Mouse (Mus musculus): ENCODE data around the gene Thsd7b. TPM values are rescaled to one million over a fixed set of nuclear protein-coding genes. Genes with fewer than 3 reads are reported as not detected.
A peak's percentile ranks its signal among the peaks of the same experiment; 100 is the strongest.
"Not testable (repeated sequence)": the region's sequence is repeated elsewhere in the genome, so short reads cannot be mapped to it uniquely, and the experiment has no call there.

The Thsd7b gene
- total RNA-seq, 1 experiment from 2014 or later, result 0.56 TPM

DNA sequence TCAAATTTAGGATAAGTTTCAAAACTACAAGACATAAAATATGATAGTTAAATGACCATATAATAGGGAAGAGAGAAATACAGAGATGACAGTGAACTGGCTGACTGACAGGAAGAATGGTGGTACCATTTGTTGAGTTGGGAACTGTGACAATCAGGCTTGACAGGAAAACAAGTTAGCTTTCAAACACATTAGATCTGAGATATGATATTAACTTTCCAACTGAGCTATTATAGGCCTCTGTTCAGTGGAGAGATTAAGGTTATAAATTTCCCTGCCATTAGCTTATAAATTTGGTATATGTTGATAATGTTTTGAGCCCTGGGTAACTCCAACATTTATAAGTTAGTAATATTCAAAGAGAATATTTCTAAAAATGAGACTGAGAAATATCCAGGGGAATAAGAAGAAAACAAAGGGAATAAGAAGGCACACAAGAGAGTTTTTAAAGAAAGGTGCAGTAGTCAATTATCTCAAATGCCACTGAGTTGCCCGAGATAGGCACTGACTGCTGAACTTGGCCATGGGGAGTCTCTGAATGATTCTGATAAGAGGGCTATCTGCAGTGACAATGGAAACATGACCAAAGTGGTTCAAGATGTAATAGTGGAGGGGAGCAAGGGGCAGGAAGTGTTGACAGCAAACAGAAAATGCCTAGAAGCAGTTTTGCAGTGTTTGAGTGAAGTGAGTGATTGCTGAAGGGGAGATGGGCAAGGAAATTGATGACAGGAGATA lies 839.6 kb downstream of the Thsd7b start:
- DNase-seq, result no peak

DNA sequence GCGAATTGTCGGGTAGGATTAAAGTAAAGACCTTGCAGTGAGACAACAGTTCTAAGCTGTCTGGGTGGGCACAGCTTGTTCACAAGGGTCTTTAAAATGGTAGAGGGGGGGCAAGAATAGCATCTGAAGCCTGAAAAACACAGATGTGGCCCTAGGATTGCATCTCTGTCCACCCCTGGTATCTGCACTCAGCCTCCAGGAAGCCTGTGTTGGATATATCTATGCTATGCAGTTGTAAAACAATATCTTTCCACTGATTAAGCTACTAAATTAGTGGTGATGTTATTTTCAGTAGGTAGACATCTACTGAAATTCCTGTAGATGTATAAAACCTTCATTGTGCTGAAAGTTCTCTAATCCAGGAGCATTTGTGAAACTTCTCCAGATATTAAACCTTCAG lies 840.4 kb downstream of the Thsd7b start:
- DNase-seq, result no peak

DNA sequence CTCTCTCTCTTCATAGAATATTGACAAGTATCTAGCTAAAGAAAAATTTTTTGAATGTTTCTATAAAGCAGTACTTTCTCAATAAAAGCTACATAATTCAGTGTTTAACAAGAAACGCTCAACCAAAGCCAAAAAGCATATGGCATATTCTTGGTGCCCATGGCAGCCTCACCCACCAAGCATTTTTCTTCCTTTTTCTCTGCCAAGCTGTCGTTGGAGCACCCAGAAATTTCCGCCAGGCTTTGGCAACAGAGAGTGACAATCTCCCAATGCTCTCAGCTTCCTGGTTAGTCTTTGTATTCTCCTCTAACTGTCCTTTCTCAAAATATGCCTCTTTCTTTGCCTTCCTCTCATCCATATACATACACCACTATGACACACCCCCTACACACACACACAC lies 857.8 kb downstream of the Thsd7b start:
- no peak for DNase-seq

DNA sequence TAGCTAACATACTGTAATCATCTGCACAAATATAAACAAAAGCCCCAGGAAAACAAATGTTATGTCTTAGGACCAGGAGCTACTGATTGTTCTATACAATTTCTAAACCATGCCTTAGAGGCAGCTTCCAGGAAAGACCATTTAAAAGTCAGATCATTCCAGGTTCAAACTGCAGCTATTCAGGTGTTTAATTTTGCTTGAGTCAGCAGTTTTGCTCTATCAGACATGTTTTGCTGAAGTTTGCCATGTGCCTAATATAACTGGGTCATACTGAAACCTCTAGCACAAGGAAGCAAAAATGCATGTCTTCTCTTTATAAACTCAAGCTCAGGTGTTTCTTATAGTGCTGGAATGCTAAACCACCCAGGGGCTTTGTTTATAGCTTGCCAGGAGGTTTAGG lies 893.1 kb downstream of the Thsd7b start:
- no peak for DNase-seq

DNA sequence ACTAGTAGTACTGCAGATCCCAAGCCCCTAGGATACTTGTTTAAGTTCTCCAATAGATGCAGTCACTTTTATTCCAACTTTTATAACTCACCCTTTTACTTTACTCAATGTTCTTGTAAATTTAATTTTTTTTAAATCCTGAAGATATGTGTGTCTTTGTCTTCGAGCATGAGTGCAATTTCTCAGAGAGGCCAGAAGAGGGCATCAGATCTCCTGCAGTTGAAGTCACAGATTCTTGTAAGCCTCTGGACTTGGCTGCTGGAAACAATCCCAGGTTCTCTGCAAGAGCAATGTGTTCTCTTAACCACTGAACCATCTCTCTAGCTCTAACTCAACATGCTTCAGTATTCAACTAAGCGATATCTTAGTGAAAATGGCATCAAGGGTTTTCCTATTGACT lies 894.2 kb downstream of the Thsd7b start:
- peak; percentile 5 for DNase-seq

DNA sequence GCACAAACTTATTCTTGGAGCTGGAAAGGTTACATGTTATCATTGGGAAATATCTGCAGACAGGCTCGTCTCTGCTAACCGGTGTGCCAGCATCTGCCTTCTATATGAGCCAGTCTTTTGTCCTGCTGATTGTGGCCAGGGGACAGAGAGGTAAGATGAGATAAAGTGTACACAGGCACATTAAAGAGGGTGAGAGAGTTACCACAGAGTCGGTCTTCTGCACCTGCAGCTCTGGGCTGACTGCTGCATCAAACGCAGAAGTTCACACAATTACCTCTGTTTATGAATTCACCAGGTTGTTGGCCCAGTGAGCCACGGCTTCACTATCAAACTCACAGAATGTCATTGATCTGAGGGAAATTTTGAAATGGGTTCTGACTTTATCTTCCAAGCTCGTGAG lies 896.8 kb downstream of the Thsd7b start:
- no peak for DNase-seq

DNA sequence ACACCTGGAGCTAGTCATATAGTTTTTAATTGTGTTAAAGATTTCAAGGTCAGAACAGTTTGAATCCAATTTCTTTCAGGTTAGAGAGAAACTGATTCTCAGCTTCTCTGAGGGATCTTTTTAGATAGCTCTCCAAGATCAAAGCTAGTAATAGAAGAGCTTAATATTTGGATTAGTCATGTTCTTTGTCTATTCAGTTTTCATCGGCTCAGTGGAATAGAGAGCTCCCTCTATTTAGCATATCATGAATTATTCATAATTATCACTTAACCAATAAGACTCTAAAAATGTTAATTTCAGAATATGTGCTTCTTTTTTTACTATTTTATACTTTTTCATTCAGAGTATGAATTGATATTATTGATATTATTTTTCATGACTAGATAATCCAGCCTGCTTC lies 897.2 kb downstream of the Thsd7b start:
- no peak for DNase-seq

DNA sequence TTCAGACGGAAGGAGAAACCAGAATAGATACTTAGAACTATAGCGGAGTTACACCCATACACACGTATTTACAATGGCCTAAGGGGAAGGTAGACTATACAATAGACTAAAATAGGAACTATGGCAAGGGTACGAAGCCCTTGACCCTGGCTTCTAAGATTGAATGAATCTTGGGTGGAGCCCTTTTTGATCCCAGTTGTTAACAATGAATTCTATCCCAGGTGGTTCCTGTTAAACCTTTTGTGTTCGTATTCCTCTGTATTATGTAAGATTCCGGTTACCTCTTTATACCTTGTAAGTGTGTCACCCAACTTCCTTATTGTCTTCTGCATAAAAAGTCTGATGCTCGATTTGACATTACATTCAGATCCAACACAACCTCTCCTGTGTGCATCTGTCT lies 913.7 kb downstream of the Thsd7b start:
- DNase-seq, result not testable (repeated sequence)

DNA sequence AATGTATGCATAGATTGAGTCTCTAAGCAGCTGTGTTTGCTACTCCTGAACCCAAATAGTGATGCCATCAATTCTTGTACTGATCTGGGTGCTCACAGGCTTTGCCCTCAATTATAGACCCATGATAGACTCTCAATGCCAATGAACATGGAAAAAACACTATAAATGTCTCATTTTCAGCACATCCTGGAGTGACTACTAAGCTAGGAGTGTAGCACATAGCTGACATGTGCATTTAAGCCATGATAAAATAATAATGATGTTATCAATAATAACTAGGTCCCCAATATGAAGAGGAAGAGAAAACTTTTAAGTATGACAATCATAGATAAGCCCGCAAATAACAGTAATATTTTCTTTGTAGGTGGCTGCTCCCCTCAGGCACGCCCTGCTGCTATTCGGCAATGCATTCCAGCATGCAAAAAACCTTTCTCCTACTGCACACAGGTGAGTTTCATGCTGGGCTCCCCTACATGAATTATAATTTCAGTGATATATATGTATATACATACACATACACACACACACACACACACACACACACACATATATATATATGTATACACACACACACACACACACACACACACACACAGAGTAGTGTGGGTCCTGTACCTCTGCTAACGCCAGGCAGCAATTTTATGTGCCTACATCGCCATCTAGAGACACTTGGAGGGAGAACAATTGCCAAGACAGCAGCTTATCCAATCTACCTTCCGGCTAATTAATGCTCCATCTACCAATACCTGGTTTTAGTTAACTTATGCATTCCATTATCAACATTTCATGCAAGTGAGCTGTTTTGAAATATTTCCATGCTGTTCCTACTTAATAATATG lies 919.3 kb downstream of the Thsd7b start:
- DNase-seq, result peak; percentile 12

DNA sequence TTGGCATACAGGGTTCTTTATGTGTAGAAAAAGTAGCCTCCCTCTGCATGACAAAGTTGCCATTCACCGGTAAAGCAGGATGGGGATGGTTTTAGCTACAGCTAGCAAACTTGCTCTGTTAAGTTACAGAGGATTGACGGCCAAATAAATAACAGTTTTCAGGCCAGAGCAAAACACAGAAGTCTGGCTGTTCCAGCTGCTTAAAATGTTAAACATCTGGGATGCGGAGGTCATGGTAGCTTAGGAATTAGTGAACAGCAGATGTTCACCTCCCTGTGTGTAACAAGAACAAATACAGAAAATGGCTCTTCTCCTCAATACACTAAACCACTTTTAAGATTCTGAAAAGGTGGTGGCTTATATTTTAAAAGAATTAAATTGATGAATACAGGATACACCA lies 944.3 kb downstream of the Thsd7b start:
- DNase-seq, result no peak

DNA sequence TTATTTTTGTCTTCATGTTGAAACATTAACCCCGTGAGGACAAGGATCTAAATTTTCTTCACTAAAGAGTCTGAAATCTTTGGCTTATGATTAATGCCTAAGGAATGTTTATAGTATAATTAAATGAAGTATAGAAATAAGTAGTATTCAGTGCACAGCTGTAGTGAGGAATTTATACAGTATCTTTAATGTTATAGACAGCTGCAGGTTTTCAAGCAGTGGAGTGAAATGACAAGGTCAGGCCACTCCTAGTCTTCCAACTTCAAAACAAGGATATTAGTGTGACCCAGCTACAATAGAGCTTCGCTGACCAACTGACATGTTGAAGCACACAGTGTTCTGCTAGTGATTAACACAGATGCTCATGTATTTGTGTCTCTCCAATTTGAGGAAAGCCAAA lies 949.8 kb downstream of the Thsd7b start:
- no peak for DNase-seq

DNA sequence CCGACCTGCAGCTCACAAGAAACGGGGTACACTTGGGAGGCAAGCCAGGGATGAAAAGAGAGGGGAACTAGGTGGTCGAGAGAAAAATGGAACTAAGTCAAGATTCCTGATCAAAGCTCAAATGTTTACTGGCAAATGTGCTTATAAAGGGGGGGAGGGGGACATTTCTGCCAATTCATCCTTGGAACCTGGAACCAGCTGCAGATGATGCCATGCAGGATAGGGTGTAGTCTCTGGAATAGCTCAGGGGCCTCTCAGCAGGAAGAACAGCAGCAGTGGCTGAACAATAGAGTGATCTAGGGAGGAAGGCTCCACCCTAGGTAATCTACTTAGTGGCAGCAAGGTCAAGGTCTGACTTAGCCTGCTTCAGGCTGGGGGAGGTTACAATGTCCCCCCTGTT lies 972.5 kb downstream of the Thsd7b start:
- no peak for DNase-seq

DNA sequence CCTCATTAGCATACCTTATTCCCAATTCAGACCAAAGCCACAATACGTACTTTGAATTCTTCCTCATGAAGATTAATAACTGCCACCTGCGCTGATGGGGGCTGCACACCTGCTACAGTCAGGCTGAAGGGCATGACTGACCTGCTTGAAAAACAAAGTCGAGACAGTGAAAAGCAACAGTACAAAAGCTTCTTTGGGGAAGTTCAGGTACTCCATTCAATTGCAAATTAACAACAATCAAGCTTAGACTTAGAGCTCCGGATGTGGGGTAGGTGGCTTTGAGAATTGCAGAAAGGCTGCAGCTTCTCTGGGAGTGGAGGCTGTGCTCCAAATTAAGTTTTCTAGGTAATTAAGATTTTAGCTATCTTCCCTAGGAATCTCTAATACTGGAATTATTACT lies 973.2 kb downstream of the Thsd7b start:
- not testable (repeated sequence) for DNase-seq

DNA sequence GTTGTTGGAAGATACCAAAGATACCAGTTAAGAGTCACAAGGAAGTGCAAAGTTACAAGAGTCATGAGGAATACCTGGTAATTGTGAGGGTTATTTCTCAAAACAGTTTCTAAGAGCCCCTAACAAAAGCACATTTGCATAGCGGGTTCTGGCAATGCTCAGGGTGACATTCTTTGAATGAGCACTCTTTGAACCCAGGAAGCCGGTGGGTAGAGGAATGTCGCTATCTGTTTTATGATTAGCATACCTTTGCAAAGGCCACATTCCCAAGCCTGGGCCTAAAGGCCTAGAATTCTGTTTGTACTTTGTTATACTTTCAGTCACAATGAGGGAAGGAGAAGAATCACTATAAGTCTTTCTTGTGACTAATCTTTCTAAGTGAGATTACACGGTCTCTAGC lies 973.8 kb downstream of the Thsd7b start:
- not testable (repeated sequence) for DNase-seq

DNA sequence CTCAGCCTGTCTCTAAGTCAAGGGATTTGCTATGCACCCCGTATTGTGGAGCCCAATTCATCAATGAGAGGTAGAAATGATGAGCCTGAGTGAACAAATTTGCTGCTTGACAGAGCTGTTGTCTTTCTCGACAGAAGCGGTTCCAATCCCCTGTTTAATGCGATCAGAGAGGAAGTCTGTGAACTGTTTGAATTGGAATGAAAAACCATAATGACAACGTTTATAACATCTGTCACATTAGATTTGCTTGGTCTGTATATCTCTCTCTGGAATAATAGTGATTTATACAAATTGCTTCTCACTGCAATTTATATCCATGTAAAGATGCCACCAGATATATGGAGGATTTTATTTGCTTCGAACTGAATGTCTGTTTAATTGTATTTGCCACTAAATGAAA lies 988.9 kb downstream of the Thsd7b start:
- no peak for DNase-seq

Measured in adrenal gland, postnatal 14 days (tissue).